Mouse (Mus musculus): Measurements from ENCODE around the gene Plekhg3. TPM values are rescaled to one million over a fixed set of nuclear protein-coding genes. Genes with fewer than 3 reads are reported as not detected.

Plekhg3 gene
- polyA plus RNA-seq, 1 experiment from 2014 or later = 6.5 TPM

DNA sequence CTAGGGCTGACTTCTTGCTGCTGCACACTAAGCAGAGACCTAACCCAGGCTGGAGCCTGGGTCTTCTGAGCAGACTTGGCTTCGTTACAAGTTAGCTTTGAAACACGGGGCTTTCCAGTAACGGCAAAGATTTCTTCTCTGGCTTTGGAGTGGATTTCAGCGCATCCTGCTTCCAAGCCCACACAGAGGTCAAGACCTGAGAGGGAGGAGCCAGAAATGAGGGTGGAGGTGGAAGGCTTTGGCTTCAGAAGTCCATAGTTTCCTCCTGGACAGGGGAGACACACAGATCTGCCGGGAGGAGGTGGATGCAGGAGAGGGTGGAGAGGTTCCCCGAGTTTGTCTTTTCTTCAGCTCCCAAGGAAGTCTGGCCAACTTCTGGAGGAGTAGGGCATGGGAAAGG lies 58.8 kb downstream of the Plekhg3 start:
- no peak for ATAC-seq (ENCODE audit: insufficient number of reproducible peaks, insufficient read depth, low FRiP score, low TSS enrichment, low read depth)
- H3K27ac ChIP-seq = no peak overlapping the region
- no peak overlapping the region for H3K4me2 ChIP-seq
- H3K9me3 ChIP-seq = no peaks in the 10 kb centered on the region
- no peaks in the 10 kb centered on the region for H3K36me3 ChIP-seq
- no peak overlapping the region for H3K4me3 ChIP-seq
- no peaks in the 10 kb centered on the region for H3K27me3 ChIP-seq
- 56% methylated on average over 6 of the region's 6 CpGs for WGBS
- H3K9ac ChIP-seq = no peak overlapping the region
- H3K4me1 ChIP-seq = peaks cover 19% of the 10 kb centered on the region

DNA sequence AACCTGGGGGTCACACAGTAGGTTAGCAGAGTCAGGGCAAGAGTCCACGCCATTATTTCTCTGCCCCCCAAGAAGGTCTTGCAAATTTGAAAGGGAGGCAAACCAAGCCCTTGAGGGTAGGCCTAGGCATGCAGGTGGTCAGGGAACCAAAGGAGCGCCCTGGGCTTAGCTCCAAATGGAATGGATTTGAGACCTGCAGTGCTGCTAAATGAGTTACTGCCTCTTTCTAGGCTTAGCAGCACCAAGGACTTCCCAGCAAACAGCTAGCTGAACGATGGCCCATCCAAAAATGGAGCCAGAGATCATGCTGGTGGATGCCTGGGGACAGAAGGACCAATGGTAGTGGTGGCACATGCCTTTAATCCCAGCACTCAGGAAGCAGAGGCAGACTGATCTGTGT lies 60.3 kb downstream of the Plekhg3 start:
- no peaks in the 10 kb centered on the region for H3K27me3 ChIP-seq
- no peaks in the 10 kb centered on the region for H3K36me3 ChIP-seq
- no peak overlapping the region for H3K9ac ChIP-seq
- no peak overlapping the region for H3K27ac ChIP-seq
- H3K9me3 ChIP-seq = no peaks in the 10 kb centered on the region
- no peak overlapping the region for H3K4me3 ChIP-seq
- 79% methylated on average over 3 of the region's 3 CpGs for WGBS
- H3K4me1 ChIP-seq = peaks cover 25% of the 10 kb centered on the region
- no peak overlapping the region for H3K4me2 ChIP-seq
- ATAC-seq (ENCODE audit: insufficient number of reproducible peaks, insufficient read depth, low FRiP score, low TSS enrichment, low read depth) = no peak

DNA sequence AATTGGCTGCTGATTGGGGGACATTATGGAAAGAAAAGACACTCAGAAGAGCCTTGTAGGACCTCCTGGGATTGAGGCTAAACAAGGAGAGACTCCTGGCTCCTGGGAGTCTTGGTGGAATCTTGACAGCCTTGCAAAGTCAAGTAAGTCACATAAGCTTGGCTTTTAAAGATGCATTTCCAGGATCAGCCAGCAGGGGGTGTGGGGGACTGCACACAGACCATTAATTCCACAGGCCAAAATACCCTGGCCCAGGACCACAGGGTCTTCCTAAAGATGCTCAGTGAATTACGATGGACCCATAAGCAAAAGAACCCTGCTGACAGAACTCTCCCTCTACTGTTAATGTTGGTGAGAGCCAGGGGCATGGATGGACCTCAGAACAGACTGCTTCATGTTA lies 61.5 kb downstream of the Plekhg3 start:
- Histone ChIP-seq H3K4me1 (peaks cover 28% of the 10 kb centered on the region), H3K9me3 (no peaks in the 10 kb centered on the region), H3K27ac (no peak overlapping the region), H3K4me2 (no peak overlapping the region), H3K27me3 (no peaks in the 10 kb centered on the region), H3K4me3 (no peak overlapping the region), H3K36me3 (no peaks in the 10 kb centered on the region), H3K9ac (no peak overlapping the region)
- ATAC-seq (ENCODE audit: insufficient number of reproducible peaks, insufficient read depth, low FRiP score, low TSS enrichment, low read depth) = no peak
- 54% methylated on average over 1 of the region's 1 CpGs for whole genome bisulfite sequencing

DNA sequence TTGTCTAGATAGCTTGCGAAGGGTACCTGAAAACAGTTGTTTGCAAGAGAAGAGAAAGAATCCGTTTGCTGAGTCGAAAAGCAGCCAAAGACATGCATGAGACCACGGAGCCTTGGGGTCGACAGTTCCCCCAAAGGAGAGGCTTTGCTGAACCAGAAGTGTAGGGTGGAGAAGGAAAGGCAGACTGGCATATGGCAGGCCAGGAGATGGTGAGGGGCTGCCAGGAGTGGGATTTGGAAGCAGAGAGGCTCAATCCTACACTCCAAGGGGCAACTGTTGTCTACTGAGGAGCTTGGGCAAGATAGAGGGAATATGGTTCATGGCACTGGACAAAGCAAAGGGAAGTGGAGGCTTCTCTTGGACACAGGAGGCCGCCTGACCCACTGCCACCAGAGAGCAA lies 62.6 kb downstream of the Plekhg3 start:
- H3K9ac ChIP-seq = no peak overlapping the region

DNA sequence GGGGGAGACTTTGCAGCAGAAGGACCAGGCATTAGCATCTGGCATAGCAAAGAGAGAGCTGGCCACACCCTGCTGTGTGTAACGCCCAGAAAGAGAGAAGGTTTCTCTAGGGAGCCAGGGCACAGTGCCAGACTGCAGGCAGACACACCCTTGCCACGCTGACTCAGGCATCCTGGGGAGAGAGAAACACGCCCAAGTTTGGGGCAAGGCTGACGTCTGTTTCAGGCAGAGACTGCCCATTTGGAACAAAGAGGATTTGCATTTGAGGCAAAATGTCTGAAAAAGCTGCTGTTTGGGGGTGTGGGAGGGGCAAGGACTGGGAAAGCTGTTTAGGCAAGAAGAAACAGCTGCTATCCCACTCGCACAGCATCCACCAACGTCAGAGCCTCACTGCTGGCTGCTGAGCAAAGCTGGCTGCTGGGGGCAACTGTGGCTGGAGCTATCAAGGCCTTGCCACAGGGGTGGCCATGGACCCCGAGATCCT lies 63.2 kb downstream of the Plekhg3 start:
- H3K27me3 ChIP-seq = no peaks in the 10 kb centered on the region
- H3K9ac ChIP-seq = peak overlapping the region; percentile 52
- H3K27ac ChIP-seq = peak overlapping the region; percentile 79
- no peak overlapping the region for H3K4me3 ChIP-seq
- WGBS = 10% methylated on average over 7 of the region's 7 CpGs
- peaks cover 35% of the 10 kb centered on the region for H3K4me1 ChIP-seq
- peak overlapping the region; percentile 7; the same call in 1 of the 2 replicates for H3K4me2 ChIP-seq
- no peaks in the 10 kb centered on the region for H3K36me3 ChIP-seq
- ATAC-seq (ENCODE audit: insufficient number of reproducible peaks, insufficient read depth, low FRiP score, low TSS enrichment, low read depth) = peak; percentile 84
- no peaks in the 10 kb centered on the region for H3K9me3 ChIP-seq

More for the DNA sequence above, 62.6 kb downstream of the Plekhg3 start:
- no peaks in the 10 kb centered on the region for H3K36me3 ChIP-seq
- H3K27ac ChIP-seq = peak overlapping the region; percentile 79
- peaks cover 35% of the 10 kb centered on the region for H3K4me1 ChIP-seq
- no peak overlapping the region for H3K4me2 ChIP-seq
- H3K9me3 ChIP-seq = no peaks in the 10 kb centered on the region
- no peak overlapping the region for H3K4me3 ChIP-seq
- H3K27me3 ChIP-seq = no peaks in the 10 kb centered on the region
- no peak for ATAC-seq (ENCODE audit: insufficient number of reproducible peaks, insufficient read depth, low FRiP score, low TSS enrichment, low read depth)
- 78% methylated on average over 6 of the region's 6 CpGs for WGBS

DNA sequence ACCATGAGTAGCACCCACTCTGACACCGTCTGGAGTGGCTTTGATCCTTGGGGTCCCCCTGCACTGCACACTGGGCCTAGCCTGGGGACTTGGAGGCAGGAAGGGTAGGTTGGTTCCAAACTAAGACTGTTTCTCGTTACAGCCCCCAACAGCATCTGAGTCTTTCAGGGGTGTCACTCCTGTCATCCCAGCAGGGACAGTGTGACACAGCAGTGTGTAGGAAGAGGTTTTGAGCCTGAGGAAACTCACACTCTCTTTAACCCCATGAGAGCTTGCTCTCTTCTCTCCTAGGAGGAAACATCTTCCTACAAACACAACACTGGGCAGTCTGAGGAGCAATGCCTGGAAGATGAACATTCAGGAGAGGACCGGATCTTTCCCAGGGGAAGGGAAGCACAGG lies 63.9 kb downstream of the Plekhg3 start:
- no peaks in the 10 kb centered on the region for H3K9me3 ChIP-seq
- no peak overlapping the region for H3K4me3 ChIP-seq
- 54% methylated on average over 3 of the region's 3 CpGs for WGBS
- ATAC-seq (ENCODE audit: insufficient number of reproducible peaks, insufficient read depth, low FRiP score, low TSS enrichment, low read depth) = no peak
- H3K9ac ChIP-seq = peak overlapping the region; percentile 52
- no peaks in the 10 kb centered on the region for H3K27me3 ChIP-seq
- H3K36me3 ChIP-seq = no peaks in the 10 kb centered on the region
- peaks cover 35% of the 10 kb centered on the region for H3K4me1 ChIP-seq
- H3K27ac ChIP-seq = peak overlapping the region; percentile 79
- H3K4me2 ChIP-seq = 0 out of 2 replicates have a peak overlapping the region, but pooled peaks have one; percentile 7

DNA sequence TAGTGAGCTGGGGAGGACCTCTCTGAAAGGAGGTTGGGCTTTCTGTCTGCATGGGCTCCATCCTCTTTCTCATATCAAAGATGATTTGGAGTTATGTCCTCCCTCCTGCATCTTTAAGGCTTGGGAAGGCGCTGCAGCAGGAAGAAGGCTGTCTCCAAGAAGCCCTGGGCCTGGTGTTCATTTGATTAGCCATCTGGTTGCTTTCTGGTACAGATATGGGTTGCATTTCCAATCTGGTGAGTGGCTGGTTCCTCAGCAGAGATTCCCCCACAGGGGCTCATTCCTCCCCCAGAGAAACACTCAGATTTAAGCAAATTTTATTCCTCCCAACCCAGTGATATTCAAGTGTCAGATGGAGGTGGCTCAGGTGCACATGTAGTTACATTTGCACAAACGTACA lies 65.1 kb downstream of the Plekhg3 start:
- 80% methylated on average over 2 of the region's 2 CpGs for WGBS
- Histone ChIP-seq H3K27me3 (no peaks in the 10 kb centered on the region; the same call in 1 of the 2 replicates), H3K36me3 (no peaks in the 10 kb centered on the region), H3K9me3 (no peaks in the 10 kb centered on the region), H3K4me1 (peaks cover 35% of the 10 kb centered on the region), H3K4me3 (no peak overlapping the region), H3K4me2 (no peak overlapping the region), H3K27ac (no peak overlapping the region), H3K9ac (no peak overlapping the region)
- no peak for ATAC-seq (ENCODE audit: insufficient number of reproducible peaks, insufficient read depth, low FRiP score, low TSS enrichment, low read depth)

DNA sequence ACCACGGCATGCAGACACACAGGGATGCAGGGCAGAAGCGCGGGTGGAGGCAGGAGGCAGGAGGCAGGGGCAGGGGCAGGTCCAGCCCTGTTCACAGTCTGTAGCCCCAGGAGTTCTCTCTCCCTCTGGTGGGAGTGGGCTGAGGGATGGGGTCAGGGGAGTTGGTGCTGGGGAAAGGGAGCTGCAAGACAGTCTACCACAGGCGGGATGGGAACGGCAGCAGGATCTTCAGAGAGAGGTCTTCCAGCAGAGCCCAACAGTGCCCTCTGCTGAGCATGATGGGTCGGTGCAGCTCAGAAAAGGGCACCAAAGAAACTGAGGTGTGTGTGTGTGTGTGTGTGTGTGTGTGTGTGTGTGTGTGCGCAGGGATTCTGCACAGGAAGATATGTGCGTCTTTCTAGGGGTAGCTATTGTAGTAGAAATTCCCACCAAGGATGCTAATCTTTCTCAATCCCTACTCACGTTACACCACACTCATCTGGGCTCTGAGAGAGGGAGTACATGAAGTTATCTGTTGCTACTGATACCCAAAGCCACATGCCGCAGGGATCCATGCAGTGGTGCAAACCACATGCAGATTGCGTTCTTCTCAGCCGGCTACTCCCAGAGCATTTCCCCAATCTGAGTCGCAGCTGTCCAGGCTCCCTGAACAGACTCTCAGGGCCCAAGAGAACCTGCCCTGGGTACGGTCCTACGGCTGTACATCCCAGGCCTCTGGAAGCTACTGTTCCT lies 65.8 kb downstream of the Plekhg3 start:
- H3K27ac ChIP-seq = no peak overlapping the region
- H3K9ac ChIP-seq = no peak overlapping the region
- H3K4me3 ChIP-seq = no peak overlapping the region
- peaks cover 35% of the 10 kb centered on the region for H3K4me1 ChIP-seq
- WGBS = 51% methylated on average over 15 of the region's 15 CpGs
- no peaks in the 10 kb centered on the region for H3K36me3 ChIP-seq
- H3K9me3 ChIP-seq = no peaks in the 10 kb centered on the region
- H3K27me3 ChIP-seq = no peaks in the 10 kb centered on the region; the same call in 1 of the 2 replicates
- H3K4me2 ChIP-seq = no peak overlapping the region
- ATAC-seq (ENCODE audit: insufficient number of reproducible peaks, insufficient read depth, low FRiP score, low TSS enrichment, low read depth) = no peak

DNA sequence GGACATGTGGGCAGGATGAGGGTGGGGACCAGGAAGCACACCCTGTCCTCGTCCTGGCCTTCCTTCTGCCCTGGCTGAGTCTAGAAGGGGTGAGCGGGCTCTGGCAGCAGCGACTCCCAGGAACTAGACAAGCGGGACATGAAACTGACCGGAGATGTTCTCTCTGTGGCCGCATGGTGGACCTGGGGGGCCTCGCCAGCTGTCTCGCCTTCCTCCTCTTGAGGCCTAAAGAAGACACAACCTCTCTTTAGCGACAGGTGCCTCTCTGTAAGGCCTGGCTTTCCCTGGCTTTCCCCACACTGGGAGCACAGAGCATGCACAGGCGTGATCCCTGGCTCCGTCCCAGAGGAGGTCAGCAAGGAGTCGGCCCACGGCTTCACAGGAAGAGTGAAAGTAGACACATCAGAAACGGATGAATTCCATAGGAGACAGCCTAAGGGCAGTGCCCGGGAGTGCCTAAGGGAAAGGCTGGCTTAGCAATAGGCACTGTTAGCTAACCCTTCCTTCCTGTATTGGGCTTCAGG lies 66.9 kb downstream of the Plekhg3 start:
- ATAC-seq (ENCODE audit: insufficient number of reproducible peaks, insufficient read depth, low FRiP score, low TSS enrichment, low read depth) = no peak
- Histone ChIP-seq H3K9ac (no peak overlapping the region), H3K4me1 (peaks cover 35% of the 10 kb centered on the region), H3K27ac (no peak overlapping the region), H3K4me2 (no peak overlapping the region), H3K4me3 (no peak overlapping the region), H3K36me3 (no peaks in the 10 kb centered on the region), H3K9me3 (no peaks in the 10 kb centered on the region), H3K27me3 (no peaks in the 10 kb centered on the region; the same call in 1 of the 2 replicates)
- 60% methylated on average over 15 of the region's 15 CpGs for WGBS

DNA sequence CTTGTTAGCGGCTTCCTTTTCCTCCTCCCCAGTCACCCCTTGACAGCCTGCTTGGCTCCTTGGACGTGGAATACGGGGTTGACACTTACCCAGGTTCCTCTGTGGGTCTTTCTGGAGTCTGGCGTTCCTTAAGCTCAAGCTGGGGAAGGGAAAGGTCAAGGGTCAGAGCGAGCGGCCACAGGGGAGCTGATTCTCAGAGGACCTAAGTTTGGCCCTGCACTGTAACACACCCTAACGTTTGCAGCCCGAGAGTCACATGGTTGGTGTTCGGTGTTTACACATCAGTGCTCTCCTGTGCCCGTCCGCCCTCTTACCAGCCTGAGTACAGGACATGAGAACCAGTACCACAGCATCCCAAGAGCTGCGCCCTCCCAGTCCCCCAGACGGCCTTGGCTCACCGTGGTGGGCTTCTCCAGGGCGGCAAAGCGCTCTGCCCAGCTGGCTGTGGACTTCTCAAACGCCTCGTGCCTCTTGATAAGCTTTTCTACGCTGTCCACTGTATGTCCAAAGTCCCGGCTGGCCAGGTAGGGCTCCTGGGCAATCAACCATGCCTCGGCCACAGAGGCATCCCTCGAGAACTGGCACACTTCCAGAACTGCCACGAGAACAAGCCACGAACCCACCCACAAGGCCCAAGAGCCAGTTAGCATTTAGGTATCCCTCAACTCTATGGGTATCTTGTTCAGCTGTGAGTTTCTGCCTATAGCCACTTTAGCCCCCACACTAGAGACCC lies 67.7 kb downstream of the Plekhg3 start:
- Histone ChIP-seq H3K4me1 (peaks cover 31% of the 10 kb centered on the region), H3K4me2 (no peak overlapping the region), H3K9me3 (no peaks in the 10 kb centered on the region), H3K9ac (no peak overlapping the region), H3K27ac (no peak overlapping the region), H3K4me3 (no peak overlapping the region), H3K36me3 (no peaks in the 10 kb centered on the region), H3K27me3 (no peaks in the 10 kb centered on the region; the same call in 1 of the 2 replicates)
- ATAC-seq (ENCODE audit: insufficient number of reproducible peaks, insufficient read depth, low FRiP score, low TSS enrichment, low read depth) = no peak
- 69% methylated on average over 24 of the region's 24 CpGs for WGBS

DNA sequence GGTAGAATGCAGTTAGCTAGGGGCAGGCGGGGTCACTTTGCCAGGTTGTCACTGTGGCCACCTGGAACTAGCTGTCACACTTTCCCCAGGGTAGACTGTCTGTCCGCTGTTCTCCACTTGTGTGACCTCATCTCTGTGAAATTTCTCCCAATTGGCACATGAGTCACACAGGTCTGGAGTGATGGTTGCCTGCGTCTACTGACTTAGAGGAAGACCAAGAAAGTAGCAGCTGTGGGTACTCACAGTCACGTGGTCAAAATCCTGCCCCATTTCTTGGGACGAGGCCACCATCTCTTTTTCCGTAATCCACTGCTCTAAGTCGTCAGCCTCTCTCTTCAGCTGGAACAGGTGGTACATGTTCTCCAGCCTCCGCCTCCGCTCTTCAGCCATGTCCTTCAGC lies 73.1 kb downstream of the Plekhg3 start:
- H3K27ac ChIP-seq = no peak overlapping the region
- 87% methylated on average over 9 of the region's 9 CpGs for WGBS
- H3K9ac ChIP-seq = no peak overlapping the region
- no peaks in the 10 kb centered on the region; the same call in 1 of the 2 replicates for H3K27me3 ChIP-seq
- H3K4me3 ChIP-seq = no peak overlapping the region
- H3K4me1 ChIP-seq = no peaks in the 10 kb centered on the region
- no peaks in the 10 kb centered on the region for H3K9me3 ChIP-seq
- H3K4me2 ChIP-seq = no peak overlapping the region
- ATAC-seq (ENCODE audit: insufficient number of reproducible peaks, insufficient read depth, low FRiP score, low TSS enrichment, low read depth) = no peak
- H3K36me3 ChIP-seq = no peaks in the 10 kb centered on the region

Data from embryonic facial prominence, embryonic 13.5 days (tissue).